Mouse (Mus musculus) heart, embryonic 15.5 days (tissue): ENCODE measurements around the gene Fgf18. TPM values are rescaled to one million over a fixed set of nuclear protein-coding genes. Genes with fewer than 3 reads are reported as not detected.

Experiments
- ATAC-seq: fragments of 200-750 bp; cut with Nextera tagmentation; replicated peaks from 2 replicates; pipeline ENCODE4 v1.8.0; 2017; ENCODE audit warnings: low read depth, moderate TSS enrichment; ENCODE audit not compliant: insufficient number of reproducible peaks, insufficient read depth, low FRiP score
- H3K27ac ChIP-seq: fragments of 300-500 bp; sonication (generic); 2 replicates; pipeline ENCODE4 v1.5.1; 2015; ENCODE audit warnings: mild to moderate bottlenecking, inconsistent platforms
- H3K27me3 ChIP-seq: fragments of 300-500 bp; sonication (generic); 2 replicates; pipeline ENCODE4 v1.6.1; 2015; ENCODE audit warnings: inconsistent platforms
- H3K36me3 ChIP-seq: fragments of 300-500 bp; sonication (generic); 2 replicates; pipeline ENCODE4 v1.6.1; 2015; ENCODE audit warnings: mild to moderate bottlenecking, inconsistent platforms
- H3K4me1 ChIP-seq: fragments of 300-500 bp; sonication (generic); replicated peaks from 2 replicates; pipeline ENCODE4 v1.6.1; 2015; ENCODE audit warnings: inconsistent platforms
- H3K4me2 ChIP-seq: fragments of 300-500 bp; sonication (generic); 2 replicates; pipeline ENCODE4 v1.6.1; 2015; ENCODE audit warnings: inconsistent platforms, mild to moderate bottlenecking, moderate library complexity
- H3K4me3 ChIP-seq: fragments of 300-500 bp; sonication (generic); 2 replicates; pipeline ENCODE4 v1.5.1; 2015; ENCODE audit warnings: mild to moderate bottlenecking, inconsistent platforms
- H3K9ac ChIP-seq: fragments of 300-500 bp; sonication (generic); 2 replicates; pipeline ENCODE4 v1.6.1; 2015; ENCODE audit warnings: mild to moderate bottlenecking, inconsistent platforms
- H3K9me3 ChIP-seq: fragments of 300-500 bp; sonication (generic); replicated peaks from 2 replicates; pipeline ENCODE4 v1.6.1; 2016; ENCODE audit warnings: inconsistent platforms
- WGBS: fragments of 180-500 bp; shearing (Covaris S2); methylation state at CpG from one replicate; pipeline ENCODE4 v1.1.7; 2015; ENCODE audit warnings: mixed read lengths; 5-methylcytosine and 5-hydroxymethylcytosine counted together
- polyA plus RNA-seq: library from polyadenylated mRNA; unstranded; fragments of >200 nt; fragmentation: Nextera tagmentation; extraction: Ambion mirVana; gene quantifications from 2 replicates; pipeline ENCODE4 v1.2.1, GENCODE M21; 2015

Gene Fgf18
- 9.1 and 9.5 TPM in 2 replicates for polyA plus RNA-seq

GRCm38 (mm10) chr11:33147171-33147571 lies at the start of gene Fgf18:
Gene Fgf18, minus strand, starts transcription at chr11:33147400.
- 0% methylated on average over 42 of the region's 53 CpGs for WGBS
- Histone ChIP-seq H3K9me3 (no peaks in the 10 kb centered on the region), H3K27me3 (peaks cover 19% of the 10 kb centered on the region), H3K4me1 (peaks cover 57% of the 10 kb centered on the region), H3K4me2 (peak within 1 kb of the TSS; percentile 98), H3K36me3 (peaks cover 26% of the 10 kb centered on the region), H3K9ac (peak within 1 kb of the TSS; percentile 72), H3K27ac (peak within 1 kb of the TSS; percentile 97), H3K4me3 (peak within 1 kb of the TSS; percentile 76)
- ATAC-seq, result no peak; the same call in 1 of the 2 replicates

GRCm38 (mm10) chr11:33196447-33197132 lies 49.4 kb upstream of the Fgf18 start:
- H3K27me3 ChIP-seq, result peaks cover 96% of the 10 kb centered on the region
- 12% methylated on average over 24 of the region's 24 CpGs for WGBS
- no peak for ATAC-seq
- H3K27ac ChIP-seq, result no peak overlapping the region
- peaks cover 17% of the 10 kb centered on the region for H3K4me1 ChIP-seq
- H3K9ac ChIP-seq, result no peak overlapping the region
- H3K4me3 ChIP-seq, result no peak overlapping the region
- no peaks in the 10 kb centered on the region for H3K9me3 ChIP-seq
- no peak overlapping the region for H3K4me2 ChIP-seq
- no peaks in the 10 kb centered on the region for H3K36me3 ChIP-seq

- no peak for ATAC-seq
- Histone ChIP-seq H3K27ac (no peak overlapping the region), H3K4me1 (peaks cover 9% of the 10 kb centered on the region), H3K27me3 (peaks cover 96% of the 10 kb centered on the region), H3K36me3 (no peaks in the 10 kb centered on the region), H3K4me2 (no peak overlapping the region), H3K9ac (no peak overlapping the region), H3K9me3 (no peaks in the 10 kb centered on the region), H3K4me3 (no peak overlapping the region)
- 4% methylated on average over 25 of the region's 25 CpGs for WGBS
Measured at GRCm38 (mm10) chr11:33195531-33196446, 48.6 kb upstream of the Fgf18 start.

GRCm38 (mm10) chr11:33195061-33195460 lies 47.9 kb upstream of the Fgf18 start:
- WGBS, result 27% methylated on average over 7 of the region's 7 CpGs
- H3K9me3 ChIP-seq, result no peaks in the 10 kb centered on the region
- H3K27me3 ChIP-seq, result peaks cover 96% of the 10 kb centered on the region
- peaks cover 2% of the 10 kb centered on the region for H3K4me1 ChIP-seq
- H3K4me3 ChIP-seq, result no peak overlapping the region
- no peak overlapping the region for H3K27ac ChIP-seq
- no peaks in the 10 kb centered on the region for H3K36me3 ChIP-seq
- no peak overlapping the region for H3K9ac ChIP-seq
- no peak for ATAC-seq
- no peak overlapping the region for H3K4me2 ChIP-seq

GRCm38 (mm10) chr11:33193695-33194094 lies 46.5 kb upstream of the Fgf18 start:
- Histone ChIP-seq H3K9ac (no peak overlapping the region), H3K4me1 (no peaks in the 10 kb centered on the region), H3K4me2 (no peak overlapping the region), H3K36me3 (no peaks in the 10 kb centered on the region), H3K4me3 (0 out of 2 replicates have a peak overlapping the region, but pooled peaks have one; percentile 5), H3K27me3 (peaks cover 84% of the 10 kb centered on the region), H3K9me3 (no peaks in the 10 kb centered on the region), H3K27ac (no peak overlapping the region)
- ATAC-seq, result no peak
- WGBS, result 1% methylated on average over 12 of the region's 12 CpGs

- ATAC-seq, result no peak
- no peak overlapping the region for H3K9ac ChIP-seq
Measured at GRCm38 (mm10) chr11:33181804-33182203, 34.6 kb upstream of the Fgf18 start.

GRCm38 (mm10) chr11:33180701-33181116 lies 33.5 kb upstream of the Fgf18 start:
- no peak overlapping the region for H3K27ac ChIP-seq
- no peak for ATAC-seq
- 0 out of 2 replicates have a peak, but pooled peaks cover 8% of the 10 kb centered on the region for H3K4me1 ChIP-seq
- 0 out of 2 replicates have a peak overlapping the region, but pooled peaks have one; percentile 21 for H3K9ac ChIP-seq
- peaks cover 24% of the 10 kb centered on the region for H3K27me3 ChIP-seq
- no peaks in the 10 kb centered on the region for H3K9me3 ChIP-seq
- 3% methylated on average over 18 of the region's 18 CpGs for WGBS
- H3K36me3 ChIP-seq, result no peaks in the 10 kb centered on the region
- H3K4me2 ChIP-seq, result peak overlapping the region; percentile 61
- H3K4me3 ChIP-seq, result peak overlapping the region; percentile 33

More at GRCm38 (mm10) chr11:33181804-33182203, 34.6 kb upstream of the Fgf18 start:
- H3K27ac ChIP-seq, result no peak overlapping the region
- no peak overlapping the region for H3K4me3 ChIP-seq
- no peaks in the 10 kb centered on the region for H3K36me3 ChIP-seq
- 82% methylated on average over 3 of the region's 3 CpGs for WGBS
- H3K27me3 ChIP-seq, result peaks cover 21% of the 10 kb centered on the region
- H3K4me2 ChIP-seq, result no peak overlapping the region
- no peaks in the 10 kb centered on the region for H3K9me3 ChIP-seq
- 0 out of 2 replicates have a peak, but pooled peaks cover 8% of the 10 kb centered on the region for H3K4me1 ChIP-seq

GRCm38 (mm10) chr11:33179802-33180201 lies 32.6 kb upstream of the Fgf18 start:
- no peak for ATAC-seq
- 54% methylated on average over 1 of the region's 1 CpGs for WGBS

GRCm38 (mm10) chr11:33176525-33177245 lies 29.5 kb upstream of the Fgf18 start:
- peaks cover 47% of the 10 kb centered on the region for H3K27me3 ChIP-seq
- 0 out of 2 replicates have a peak, but pooled peaks cover 8% of the 10 kb centered on the region for H3K4me1 ChIP-seq
- no peak overlapping the region for H3K27ac ChIP-seq
- no peak overlapping the region for H3K4me2 ChIP-seq
- no peak for ATAC-seq
- H3K9me3 ChIP-seq, result no peaks in the 10 kb centered on the region
- no peak overlapping the region for H3K9ac ChIP-seq
- no peaks in the 10 kb centered on the region for H3K36me3 ChIP-seq
- no peak overlapping the region for H3K4me3 ChIP-seq
- 29% methylated on average over 20 of the region's 20 CpGs for WGBS

More at GRCm38 (mm10) chr11:33179802-33180201, 32.6 kb upstream of the Fgf18 start:
- Histone ChIP-seq H3K9ac (no peak overlapping the region), H3K4me2 (no peak overlapping the region), H3K36me3 (no peaks in the 10 kb centered on the region), H3K27me3 (peaks cover 31% of the 10 kb centered on the region), H3K9me3 (no peaks in the 10 kb centered on the region), H3K4me3 (no peak overlapping the region), H3K4me1 (0 out of 2 replicates have a peak, but pooled peaks cover 8% of the 10 kb centered on the region), H3K27ac (no peak overlapping the region)

GRCm38 (mm10) chr11:33175768-33176167 lies 28.6 kb upstream of the Fgf18 start:
- 55% methylated on average over 3 of the region's 3 CpGs for WGBS
- no peak overlapping the region for H3K4me2 ChIP-seq
- no peak for ATAC-seq

More at GRCm38 (mm10) chr11:33175768-33176167, 28.6 kb upstream of the Fgf18 start:
- H3K4me3 ChIP-seq, result no peak overlapping the region
- 0 out of 2 replicates have a peak, but pooled peaks cover 4% of the 10 kb centered on the region for H3K4me1 ChIP-seq
- H3K27ac ChIP-seq, result no peak overlapping the region
- no peaks in the 10 kb centered on the region for H3K9me3 ChIP-seq
- peaks cover 56% of the 10 kb centered on the region for H3K27me3 ChIP-seq
- H3K9ac ChIP-seq, result no peak overlapping the region
- no peaks in the 10 kb centered on the region for H3K36me3 ChIP-seq
